Mouse (Mus musculus): Measurements from ENCODE around the gene Pax2.

Gene Pax2

DNA sequence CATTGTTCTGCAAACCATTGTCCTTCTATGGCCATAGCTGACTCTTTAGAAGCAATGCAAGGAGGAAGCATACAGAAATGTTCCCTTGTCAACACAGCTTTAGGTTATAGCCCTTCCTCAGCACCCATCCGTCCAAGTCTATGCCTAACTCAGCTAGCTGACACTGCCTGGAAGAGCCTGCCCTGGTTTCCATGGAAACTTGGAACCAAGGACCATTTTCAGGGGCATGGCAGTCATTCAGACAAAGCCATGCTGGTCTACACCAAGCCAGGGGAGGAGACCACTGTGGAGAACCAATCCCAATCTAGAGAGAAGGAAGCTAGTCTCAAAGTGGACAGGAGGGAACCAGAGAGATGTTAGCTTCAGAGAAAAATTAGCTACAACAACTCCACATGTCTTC is 77.5 kb downstream of the Pax2 start:
- TF ChIP-seq GATA4 (IDR thresholded peaks at IDR 0.05; ENCODE audit: insufficient replicate concordance, low read length) = no peak

DNA sequence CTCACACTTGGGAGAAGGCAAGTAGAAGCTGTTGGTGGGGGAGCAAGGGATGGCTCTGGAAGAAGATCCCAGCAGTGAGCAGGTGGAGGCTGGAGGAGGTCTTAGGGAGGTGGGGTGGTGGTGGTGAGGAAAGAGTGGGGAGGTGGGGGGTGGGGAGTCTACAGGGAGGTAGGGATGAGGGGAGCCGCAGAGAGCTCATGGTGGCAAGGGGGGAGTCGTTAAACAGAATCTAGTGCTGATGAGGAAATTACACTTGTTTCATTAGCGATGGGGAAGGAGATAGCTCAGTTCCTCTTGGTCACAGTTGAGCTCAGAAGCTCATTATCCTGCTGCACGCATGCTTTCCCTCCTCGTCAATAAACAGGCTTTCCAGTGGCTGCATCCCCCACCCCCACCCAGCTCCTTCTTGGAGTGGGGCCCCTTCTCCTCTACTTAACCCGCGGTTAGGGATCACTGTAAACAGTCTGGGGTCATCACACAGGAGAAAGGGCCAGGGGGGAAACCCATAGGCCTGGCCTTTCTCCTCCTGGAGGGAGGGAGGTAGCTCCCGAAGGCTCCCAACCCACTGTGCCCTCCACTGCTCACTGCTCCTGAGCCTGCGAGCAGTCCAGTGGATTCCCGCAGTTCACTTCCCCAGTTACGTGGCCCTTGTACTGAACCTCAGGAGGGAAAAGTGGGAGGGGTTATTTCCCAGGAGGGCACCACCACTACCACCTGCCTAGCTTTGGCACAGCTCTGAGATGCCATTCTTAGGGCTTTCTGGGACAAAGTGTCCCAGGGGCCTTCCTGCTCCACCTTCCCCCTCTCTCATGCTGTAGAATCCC is 78.6 kb downstream of the Pax2 start:
- no peak for TF ChIP-seq GATA4 (IDR thresholded peaks at IDR 0.05; ENCODE audit: insufficient replicate concordance, low read length)

DNA sequence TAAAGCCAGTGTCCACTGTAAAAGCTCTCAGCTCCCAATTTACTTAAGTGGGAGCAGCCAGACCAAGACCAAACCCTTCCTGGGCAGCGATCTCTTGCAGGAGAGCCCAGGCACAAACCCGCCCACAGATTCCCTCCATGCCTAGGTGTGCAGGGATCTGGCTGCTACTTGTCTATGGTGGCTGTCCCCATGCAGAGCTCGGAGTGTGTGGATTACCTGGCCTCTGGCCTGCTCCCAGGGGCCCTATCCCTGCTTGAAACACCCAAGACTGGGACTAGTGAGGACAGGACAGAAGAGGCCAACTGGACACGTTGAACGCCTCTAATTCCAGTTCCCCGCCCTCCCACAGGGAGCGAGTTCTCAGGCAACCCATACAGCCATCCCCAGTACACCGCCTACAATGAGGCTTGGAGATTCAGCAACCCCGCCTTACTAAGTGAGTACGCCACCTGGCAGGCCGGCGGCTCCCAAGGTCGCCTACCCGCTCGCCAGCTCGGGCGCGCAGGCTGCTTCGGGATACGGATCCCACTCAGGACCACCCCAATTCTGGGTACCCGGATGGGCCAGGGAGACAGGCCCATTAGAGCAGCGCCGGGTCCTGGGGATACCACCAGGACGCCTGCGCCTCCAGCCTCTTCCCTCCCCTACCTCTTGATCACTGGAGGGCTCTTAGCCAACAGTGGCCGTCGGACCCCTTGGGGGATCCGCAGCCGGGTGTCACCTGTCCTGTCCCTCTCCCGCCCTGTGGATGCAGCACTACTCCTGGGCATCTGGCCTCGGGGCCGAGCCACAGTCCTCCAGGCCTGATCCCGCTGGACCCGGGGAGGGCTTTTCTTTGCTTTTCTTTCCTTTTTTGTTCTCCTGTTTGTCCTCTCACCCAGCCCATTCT is 79.4 kb downstream of the Pax2 start:
- no peak for TF ChIP-seq GATA4 (IDR thresholded peaks at IDR 0.05; ENCODE audit: insufficient replicate concordance, low read length)

DNA sequence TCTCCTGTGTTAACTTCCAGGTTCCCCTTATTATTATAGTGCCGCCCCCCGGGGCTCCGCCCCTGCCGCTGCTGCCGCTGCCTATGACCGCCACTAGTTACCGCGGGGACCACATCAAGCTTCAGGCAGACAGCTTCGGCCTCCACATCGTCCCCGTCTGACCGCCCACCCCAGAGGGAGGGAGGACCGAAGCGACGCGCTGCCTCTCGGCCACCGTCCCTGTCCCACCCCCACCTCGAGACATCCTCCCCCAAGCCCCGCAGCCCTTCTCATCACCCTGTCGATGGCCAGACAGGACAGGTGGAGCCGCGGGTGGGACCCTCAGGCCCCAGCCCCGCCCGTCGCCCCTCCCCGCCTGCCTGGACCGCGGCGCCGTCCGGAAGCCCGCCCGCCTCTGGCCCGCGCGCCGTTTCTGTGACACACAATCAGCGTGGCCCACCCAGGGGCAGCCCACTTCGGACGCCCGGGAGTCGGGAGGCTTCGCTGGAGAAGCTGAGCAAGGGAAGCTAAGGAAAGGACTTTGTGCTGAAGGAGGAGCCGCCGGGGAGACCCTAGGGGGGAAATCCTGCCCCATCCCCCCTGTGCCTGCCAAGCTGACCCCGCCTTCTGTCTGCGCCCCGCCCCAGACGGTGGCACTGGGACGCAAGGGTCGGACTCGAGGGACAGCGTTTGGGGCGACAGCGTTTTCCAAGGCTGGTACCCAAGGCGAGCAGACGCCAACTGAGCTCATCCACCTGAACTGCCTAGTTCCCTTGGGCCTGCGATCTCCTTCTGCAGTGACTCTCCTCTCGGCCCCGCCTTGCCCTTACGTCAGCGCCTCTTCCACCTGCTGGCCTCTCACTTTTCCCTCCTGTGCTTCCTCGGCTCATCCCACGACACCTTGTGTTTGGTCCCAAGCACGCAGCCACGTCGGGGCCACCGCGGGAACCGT is 80.4 kb downstream of the Pax2 start:
- no peak for TF ChIP-seq GATA4 (IDR thresholded peaks at IDR 0.05; ENCODE audit: insufficient replicate concordance, low read length)

DNA sequence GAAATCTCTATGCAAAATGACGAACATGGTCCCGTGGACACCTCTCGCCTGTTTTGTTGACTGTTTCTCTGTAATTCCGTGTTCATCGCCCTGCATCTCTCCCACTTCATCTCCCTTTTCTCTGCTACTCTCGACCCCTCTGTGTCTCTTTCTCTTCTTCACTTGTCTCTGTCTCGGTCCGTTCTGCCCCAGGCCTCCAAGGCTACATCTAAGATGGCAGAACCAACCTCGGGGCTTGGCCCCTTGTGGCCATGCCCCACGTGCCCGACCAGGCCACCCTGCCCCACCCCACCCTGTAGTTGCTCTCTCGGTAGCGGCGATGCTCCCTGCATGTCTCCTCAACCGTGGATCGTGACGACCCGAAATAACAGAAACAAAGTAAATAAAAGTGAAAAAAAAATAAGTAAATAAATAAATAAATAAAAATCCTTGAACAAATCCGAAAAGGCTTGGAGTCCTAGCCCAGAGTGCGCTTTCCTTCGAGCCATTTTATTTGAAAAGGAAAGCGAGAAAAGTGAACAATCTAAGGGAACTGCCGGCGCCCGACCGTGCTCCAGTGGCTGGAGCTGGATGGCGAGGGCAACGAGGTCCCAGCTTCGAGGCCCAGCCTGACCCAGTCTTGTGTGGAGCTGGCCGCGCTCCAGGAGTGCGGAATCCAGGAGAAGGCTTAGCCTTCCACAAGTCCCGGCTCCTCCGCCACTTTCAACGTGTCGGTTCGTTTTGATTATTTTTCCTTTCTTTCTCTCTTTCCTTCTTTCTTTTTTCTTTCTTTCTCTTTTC is 81.8 kb downstream of the Pax2 start:
- no peak for TF ChIP-seq GATA4 (IDR thresholded peaks at IDR 0.05; ENCODE audit: insufficient replicate concordance, low read length)

DNA sequence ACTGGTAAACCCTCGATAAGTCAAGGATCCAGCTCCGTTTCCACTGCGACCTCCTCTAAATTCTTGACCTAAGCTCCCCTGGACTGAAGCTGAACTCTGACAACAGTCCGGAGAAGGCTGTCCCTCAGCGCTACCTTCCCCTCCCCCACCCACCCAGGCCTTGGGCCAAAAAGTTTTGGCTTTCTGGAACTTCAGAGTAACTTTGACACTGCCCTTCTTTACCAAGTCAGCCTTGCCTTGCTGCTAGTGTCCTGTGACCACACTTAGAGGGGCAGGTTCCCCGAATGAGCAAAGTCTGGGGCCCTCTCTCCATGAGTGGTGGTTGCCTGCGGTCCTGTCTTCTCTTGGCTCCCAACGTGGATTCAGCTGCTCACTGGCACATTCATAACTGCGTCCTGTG is 82.5 kb downstream of the Pax2 start:
- TF ChIP-seq GATA4 (IDR thresholded peaks at IDR 0.05; ENCODE audit: insufficient replicate concordance, low read length) = no peak

DNA sequence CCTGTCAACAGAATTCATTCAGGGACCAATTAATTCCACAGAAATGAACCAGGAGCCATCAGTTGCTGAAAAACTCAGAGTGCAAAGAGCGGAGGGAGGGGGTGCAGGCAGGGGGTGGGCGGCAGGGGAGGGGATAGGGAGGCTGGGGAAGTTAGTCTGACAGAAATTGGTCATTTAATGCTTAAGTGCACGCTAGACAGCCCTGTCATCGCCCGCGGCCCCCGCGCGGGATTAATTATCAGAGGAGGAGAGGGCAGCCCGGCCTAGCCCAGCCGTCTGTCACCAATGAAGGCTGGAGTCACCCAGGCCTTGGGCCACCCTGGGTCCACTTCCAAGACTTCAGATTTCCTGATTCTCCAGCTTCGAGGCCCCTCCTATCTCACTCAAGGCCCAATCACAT is 93.6 kb downstream of the Pax2 start:
- no peak for TF ChIP-seq GATA4 (IDR thresholded peaks at IDR 0.05; ENCODE audit: insufficient replicate concordance, low read length)

DNA sequence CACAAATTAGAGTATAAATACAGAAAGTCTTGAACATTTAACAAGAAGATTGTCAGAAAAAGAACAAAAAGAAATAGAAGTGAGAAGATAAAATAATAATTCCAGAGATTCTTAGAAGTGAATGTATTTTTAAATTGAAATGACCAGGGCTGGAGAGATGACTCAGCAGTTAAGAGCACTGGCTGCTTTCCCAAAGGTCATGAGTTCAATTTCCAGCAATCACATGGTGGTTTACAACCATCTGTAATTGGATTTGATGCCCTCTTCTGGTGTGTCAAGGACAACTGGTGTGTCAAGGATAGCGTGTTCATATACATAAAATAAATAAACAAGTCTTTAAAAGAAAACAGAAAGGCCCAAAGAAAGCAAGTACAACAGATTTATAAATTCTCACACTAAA is 102.8 kb downstream of the Pax2 start:
- TF ChIP-seq GATA4 (IDR thresholded peaks at IDR 0.05; ENCODE audit: insufficient replicate concordance, low read length) = no peak

DNA sequence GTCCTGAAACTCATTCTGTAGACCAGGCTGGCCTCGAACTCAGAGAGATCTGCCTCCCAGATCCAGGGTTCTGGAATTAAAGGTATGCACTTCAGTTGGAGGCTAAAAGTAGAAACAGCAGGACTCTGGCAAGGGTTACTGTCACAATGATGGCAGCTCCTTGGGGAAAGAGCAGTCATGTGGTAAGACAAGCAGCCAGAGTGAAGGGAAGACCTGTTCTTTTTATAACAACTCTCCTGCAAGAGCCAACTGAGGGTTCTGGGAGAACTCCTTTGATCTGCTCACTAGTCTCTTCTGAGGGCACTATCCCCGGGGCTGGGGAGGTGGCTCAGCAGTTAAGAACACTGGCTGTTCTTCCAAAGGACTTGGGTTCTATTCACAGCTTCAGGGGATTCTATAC is 112.9 kb downstream of the Pax2 start:
- TF ChIP-seq GATA4 (IDR thresholded peaks at IDR 0.05; ENCODE audit: insufficient replicate concordance, low read length) = no peak

DNA sequence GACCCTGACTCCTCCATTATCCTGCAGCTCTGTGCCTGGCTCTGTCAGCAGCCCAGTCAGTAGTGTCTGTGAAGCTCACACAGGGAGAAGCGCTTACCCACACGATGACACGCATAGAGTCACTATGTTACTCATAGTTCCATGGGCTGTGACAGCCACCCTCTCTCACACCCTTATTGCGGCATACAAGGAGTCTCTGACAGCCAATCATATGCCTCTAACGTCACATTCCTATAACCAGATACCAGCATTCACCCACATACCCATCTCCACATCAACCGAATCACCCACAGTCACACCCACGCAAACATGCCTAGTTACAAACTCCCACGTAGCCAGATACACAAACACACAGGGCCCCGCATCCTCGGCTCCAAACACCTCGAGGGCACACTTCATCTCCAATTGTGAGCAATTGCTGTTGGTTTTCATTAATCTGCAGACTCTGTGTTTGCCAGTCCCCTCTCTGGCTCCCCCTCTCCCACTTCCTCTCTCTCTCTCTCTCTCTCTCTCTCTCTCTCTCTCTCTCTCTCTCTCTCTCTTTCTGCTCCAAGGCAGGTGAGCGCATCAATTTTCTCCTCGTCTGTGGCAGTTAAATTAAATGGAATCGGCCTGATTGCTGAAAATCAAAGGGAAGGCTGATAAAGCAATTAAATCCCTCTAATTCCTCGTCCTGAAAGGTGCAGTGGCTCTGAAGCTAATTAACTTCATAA is 118.5 kb downstream of the Pax2 start:
- no peak for TF ChIP-seq GATA4 (IDR thresholded peaks at IDR 0.05; ENCODE audit: insufficient replicate concordance, low read length)

DNA sequence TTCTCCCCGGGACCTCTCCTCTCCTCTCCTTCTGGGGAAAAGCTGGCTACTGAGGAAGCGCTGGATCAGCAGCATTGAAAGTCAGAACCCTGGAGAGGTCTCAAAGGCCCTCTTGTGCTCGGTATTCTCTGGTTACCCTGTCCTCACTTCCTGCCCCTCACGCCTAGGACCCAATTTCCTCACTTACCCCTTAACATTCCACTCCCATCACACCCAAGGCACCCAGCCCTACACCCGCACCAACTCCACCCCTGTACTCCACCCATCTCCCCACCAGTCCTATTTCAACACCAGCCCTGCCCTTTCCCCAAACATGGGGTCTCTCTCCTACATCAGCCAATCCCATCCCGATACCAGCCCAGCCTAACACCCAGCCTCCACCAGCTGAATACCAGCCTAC is 119.1 kb downstream of the Pax2 start:
- TF ChIP-seq GATA4 (IDR thresholded peaks at IDR 0.05; ENCODE audit: insufficient replicate concordance, low read length) = no peak

DNA sequence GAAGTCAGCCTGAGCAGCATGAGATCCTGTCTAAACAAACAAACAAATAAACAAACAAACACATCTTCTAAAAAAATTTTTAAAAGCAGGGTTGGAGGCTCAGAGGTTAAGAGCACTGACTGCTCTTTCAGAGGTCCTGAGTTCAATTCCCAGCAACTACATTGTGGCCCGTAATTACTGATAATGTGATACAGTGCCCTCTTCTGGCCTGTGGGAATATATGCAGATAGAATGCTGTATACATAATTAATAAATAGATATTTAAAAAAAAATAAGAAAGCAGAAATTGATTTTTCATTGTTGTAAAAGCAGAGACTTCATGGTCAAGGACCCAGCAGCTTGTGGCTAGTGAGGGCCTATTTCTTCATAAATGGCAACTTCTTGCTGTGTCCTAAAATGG is 119.9 kb downstream of the Pax2 start:
- no peak for TF ChIP-seq GATA4 (IDR thresholded peaks at IDR 0.05; ENCODE audit: insufficient replicate concordance, low read length)

DNA sequence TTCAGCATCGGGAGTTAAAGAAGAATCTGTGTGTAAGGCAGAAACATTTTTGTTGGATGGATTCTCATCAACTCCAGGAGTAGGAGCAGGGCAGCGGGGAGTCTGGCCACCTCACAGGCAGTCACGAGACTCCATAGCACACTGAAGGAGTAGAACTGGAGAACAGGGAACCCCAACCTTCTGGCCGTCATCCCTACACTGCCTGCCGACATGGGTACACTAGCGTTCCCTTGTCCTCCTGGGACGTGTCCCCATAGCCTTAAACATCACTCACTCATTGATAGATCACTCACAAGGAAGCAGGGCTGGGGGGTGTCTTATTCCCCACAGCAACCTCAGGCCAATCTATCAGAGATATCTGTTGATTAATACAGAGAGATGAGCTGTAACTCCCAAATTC is 120.7 kb downstream of the Pax2 start:
- TF ChIP-seq GATA4 (IDR thresholded peaks at IDR 0.05; ENCODE audit: insufficient replicate concordance, low read length) = no peak

DNA sequence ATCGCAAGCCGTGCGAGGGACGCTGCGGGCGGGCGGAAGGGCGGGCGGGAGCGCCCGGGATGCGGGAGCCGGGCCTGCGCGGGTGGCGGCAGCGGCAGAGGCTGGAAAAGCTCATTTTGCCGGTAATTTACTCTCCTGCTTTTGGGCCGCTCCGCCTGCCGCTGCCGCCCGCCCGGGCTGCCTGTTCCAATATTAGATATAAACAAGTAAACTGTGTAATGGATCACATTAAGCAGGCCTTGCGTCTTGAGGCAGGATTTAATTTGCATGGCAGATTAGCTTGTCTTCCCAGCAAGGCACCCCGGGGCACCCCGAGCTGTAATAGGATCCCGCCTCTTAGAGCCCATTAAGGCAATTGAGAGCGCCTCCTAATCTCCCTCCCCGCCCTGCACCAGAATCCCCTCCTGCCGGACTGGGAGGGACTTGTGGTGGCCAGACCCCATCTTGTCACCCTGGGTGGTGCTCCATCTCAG is 126.7 kb downstream of the Pax2 start:
- no peak for TF ChIP-seq GATA4 (IDR thresholded peaks at IDR 0.05; ENCODE audit: insufficient replicate concordance, low read length)

All from liver, adult (tissue).